Mouse (Mus musculus) bone marrow, adult 2 months (tissue): ENCODE measurements around the gene Gne.

ENCODE experiments used
- CTCF ChIP-seq: fragments of 200-500 bp; IDR thresholded peaks from 2 replicates; pipeline ENCODE4 v1.5.1; 2011; ENCODE audit warnings: low read length, control low read depth; ENCODE audit not compliant: control insufficient read depth, insufficient read depth
- POLR2A ChIP-seq: fragments of 200-500 bp; IDR thresholded peaks from 2 replicates; pipeline ENCODE4 v1.6.1; 2011; ENCODE audit warnings: low read depth, mild to moderate bottlenecking, control low read depth, low read length, borderline replicate concordance; ENCODE audit not compliant: control insufficient read depth

DNA sequence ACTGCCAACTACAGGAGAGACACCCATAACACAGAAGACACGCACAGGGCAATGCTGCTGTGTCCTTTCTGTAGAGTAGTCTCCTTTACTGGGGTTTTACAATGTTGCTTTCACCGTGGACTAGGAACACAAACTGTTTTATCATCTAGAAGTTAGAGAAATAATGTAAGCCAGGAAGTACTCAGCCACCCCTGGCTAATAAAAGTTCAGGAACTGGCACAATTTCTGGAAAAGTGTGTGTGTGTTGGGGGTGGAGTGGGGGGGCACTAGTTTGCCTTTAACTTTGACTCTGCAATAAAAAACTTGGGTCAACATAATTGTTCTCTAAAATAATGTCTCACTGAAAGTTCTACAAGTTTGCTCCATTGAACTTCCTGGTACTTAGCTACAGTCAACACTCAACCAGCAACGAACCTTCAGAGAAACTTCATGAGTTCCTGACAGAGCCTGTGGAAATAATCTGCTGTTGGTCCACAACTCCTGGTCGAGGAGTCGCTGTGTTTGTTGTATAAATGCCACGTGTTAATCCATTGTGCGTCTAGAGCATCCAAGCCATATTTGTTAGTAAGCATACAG, 5.5 kb downstream of the Gne start:
- TF ChIP-seq POLR2A: no peak
- no peak for TF ChIP-seq CTCF
